Mouse (Mus musculus) CH12.LX (cell line): Measurements from ENCODE around the gene Slc25a34. TPM values are rescaled to one million over a fixed set of nuclear protein-coding genes. Genes with fewer than 3 reads are reported as not detected.

Experiments
- DNase-seq: peaks from one replicate; pipeline ENCODE4 v3.0.0-alpha.2; 2013; ENCODE audit errors: extremely low read depth
- H3K27ac ChIP-seq: 2 replicates; pipeline ENCODE4 v1.5.1; 2012; ENCODE audit warnings: low read depth, mild to moderate bottlenecking, control low read depth, moderate library complexity; ENCODE audit not compliant: insufficient read depth
- H3K27me3 ChIP-seq: replicated peaks from 2 replicates; pipeline ENCODE3; 2012; ENCODE audit warnings: inconsistent platforms
- H3K36me3 ChIP-seq, 2 experiments: replicated peaks in 1 of 2; 2 replicates each; pipeline versions ENCODE3 to v1.6.1; 2012; ENCODE audit warnings: inconsistent platforms in 1 of 2, low read length in 1 of 2, mild to moderate bottlenecking in 1 of 2, mixed read lengths in 1 of 2, moderate library complexity in 1 of 2; ENCODE audit not compliant: control insufficient read depth in 1 of 2, insufficient read depth in 1 of 2
- H3K4me1 ChIP-seq, 2 experiments: 2 replicates each; pipeline ENCODE4 v1.6.1; 2012; ENCODE audit warnings: inconsistent platforms in 1 of 2, moderate library complexity in 1 of 2; ENCODE audit not compliant: insufficient read depth in 2 of 2, control insufficient read depth in 1 of 2
- H3K4me2 ChIP-seq: 2 replicates; pipeline ENCODE4 v1.6.1; 2012; ENCODE audit warnings: low read depth, mild to moderate bottlenecking, control low read depth; ENCODE audit not compliant: poor library complexity, insufficient read depth, severe bottlenecking
- H3K4me3 ChIP-seq, 3 experiments: fragments of 150-350 bp in 1 of 3; sonication (generic) in 1 of 3; replicated peaks in 1 of 3; 2 replicates each; pipeline versions ENCODE3 to v1.5.1; 2011 to 2012; ENCODE audit warnings: low read depth in 2 of 3, low read length in 2 of 3, mild to moderate bottlenecking in 2 of 3, moderate library complexity in 2 of 3, control low read depth in 1 of 3, improper control_type of control experiment in 1 of 3, inconsistent platforms in 1 of 3, mixed read lengths in 1 of 3; ENCODE audit not compliant: poor library complexity in 1 of 3
- H3K79me2 ChIP-seq: replicated peaks from 2 replicates; pipeline ENCODE4 v1.6.1; 2012; ENCODE audit warnings: mild to moderate bottlenecking, moderate library complexity; ENCODE audit not compliant: control insufficient read depth, poor library complexity, insufficient read depth, severe bottlenecking; ENCODE audit errors: extremely low read depth
- H3K9ac ChIP-seq: 2 replicates; pipeline ENCODE4 v1.6.1; 2012; ENCODE audit warnings: low read depth, mild to moderate bottlenecking, control low read depth, moderate library complexity; ENCODE audit not compliant: insufficient read depth
- H3K9me3 ChIP-seq: replicated peaks from 2 replicates; pipeline ENCODE3; 2012; ENCODE audit warnings: low read length, inconsistent platforms, mixed read lengths
- CHD1 ChIP-seq: IDR thresholded peaks from 2 replicates; pipeline ENCODE4 v1.6.1; 2012; ENCODE audit warnings: low read depth, low read length, improper control_type of control experiment, inconsistent platforms
- CTCF ChIP-seq, 2 experiments: IDR thresholded peaks in 1 of 2; conservative IDR thresholded peaks in 1 of 2; 2 replicates each; pipeline ENCODE4 v1.5.1; 2011 to 2012; ENCODE audit warnings: low read depth in 2 of 2, low read length in 2 of 2, improper control_type of control experiment in 1 of 2, inconsistent platforms in 1 of 2, mild to moderate bottlenecking in 1 of 2, moderate library complexity in 1 of 2
- E2F4 ChIP-seq: IDR thresholded peaks from 2 replicates; pipeline ENCODE4 v1.6.1; 2011; ENCODE audit warnings: low read depth, low read length, improper control_type of control experiment; ENCODE audit not compliant: insufficient replicate concordance
- GABPA ChIP-seq: IDR thresholded peaks from 2 replicates; pipeline ENCODE4 v1.6.1; 2012; ENCODE audit warnings: low read depth, low read length, improper control_type of control experiment, inconsistent platforms; ENCODE audit not compliant: insufficient replicate concordance
- MAFK ChIP-seq: IDR thresholded peaks from 2 replicates; pipeline ENCODE4 v1.6.1; 2011; ENCODE audit warnings: low read length, improper control_type of control experiment; ENCODE audit not compliant: insufficient replicate concordance
- MAZ ChIP-seq: IDR thresholded peaks from 2 replicates; pipeline ENCODE4 v1.6.1; 2012; ENCODE audit warnings: low read depth, mild to moderate bottlenecking, inconsistent platforms, low read length, improper control_type of control experiment, moderate library complexity
- MXI1 ChIP-seq: IDR thresholded peaks from 2 replicates; pipeline ENCODE4 v1.6.1; 2011; ENCODE audit warnings: mild to moderate bottlenecking, low read depth, low read length, improper control_type of control experiment
- NRF1 ChIP-seq: IDR thresholded peaks from 2 replicates; pipeline ENCODE4 v1.6.1; 2014; ENCODE audit warnings: low read depth, mild to moderate bottlenecking, inconsistent platforms, low read length, improper control_type of control experiment, moderate library complexity
- PAX5 ChIP-seq: IDR thresholded peaks from 2 replicates; pipeline ENCODE4 v1.6.1; 2012; ENCODE audit warnings: low read length, inconsistent platforms, mixed read lengths
- POLR2AphosphoS2 ChIP-seq: IDR thresholded peaks from 2 replicates; pipeline ENCODE4 v1.6.1; 2011; ENCODE audit warnings: low read depth, low read length, improper control_type of control experiment
- RAD21 ChIP-seq: IDR thresholded peaks from 2 replicates; pipeline ENCODE4 v1.6.1; 2011; ENCODE audit warnings: low read depth, mild to moderate bottlenecking, low read length, improper control_type of control experiment, moderate library complexity
- RCOR1 ChIP-seq: conservative IDR thresholded peaks from 2 replicates; pipeline ENCODE4 v1.6.1; 2012; ENCODE audit warnings: low read depth, mild to moderate bottlenecking, inconsistent platforms, low read length, improper control_type of control experiment
- SMC3 ChIP-seq: IDR thresholded peaks from 2 replicates; pipeline ENCODE4 v1.6.1; 2011; ENCODE audit warnings: low read depth, low read length, improper control_type of control experiment
- USF1 ChIP-seq: IDR thresholded peaks from 2 replicates; pipeline ENCODE4 v1.6.1; 2014; ENCODE audit warnings: low read depth, mild to moderate bottlenecking, inconsistent platforms, low read length, improper control_type of control experiment
- dilution Hi-C: fragments of 300-500 bp; cut with MboI; formaldehyde crosslinking; loops from 2 replicates; pipeline ENCODE4 v1.14.3; 2020; ENCODE audit warnings: low sequenced_read_pairs; ENCODE audit not compliant: extremely low pct_unique_long_range_greater_than_20kb, extremely low pct_ligation_motif_present
- in situ Hi-C: fragments of 300-500 bp; cut with MboI; formaldehyde crosslinking; loops from 3 replicates; pipeline ENCODE4 v1.14.3; 2019; ENCODE audit warnings: low sequenced_read_pairs, low pct_ligation_motif_present, low pct_unique_long_range_greater_than_20kb, mixed read lengths
- polyA plus RNA-seq: library from polyadenylated mRNA; unstranded; fragments of >175 nt; gene quantifications from 2 replicates; pipeline ENCODE4 v1.2.1, GENCODE M21; 2012; ENCODE audit warnings: low read depth; ENCODE audit not compliant: insufficient read length
- total RNA-seq, 2 experiments: library from RNA; depleted of rRNA; stranded (reverse); fragments of 300-350 nt in 1 of 2; fragments of >200 nt in 1 of 2; gene quantifications; 2 replicates each; pipeline ENCODE4 v1.2.3; 2012 to 2014

Slc25a34 gene
- total and polyA plus RNA-seq, 3 experiments = 0.23 to 1.7 (median 0.64) TPM

- H3K9ac ChIP-seq = no peak overlapping the region
- in situ Hi-C loops = no loop called here
- H3K79me2 ChIP-seq = no peaks in the 10 kb centered on the region
- H3K4me2 ChIP-seq = no peak overlapping the region
- peaks cover 7 to 14% of the 10 kb centered on the region in 2 experiments for H3K4me1 ChIP-seq
- dilution Hi-C loops = no loop called here
- H3K27ac ChIP-seq = no peak overlapping the region
- no peaks in the 10 kb centered on the region for H3K36me3 ChIP-seq
- DNase-seq = no peak
- no peak for TF ChIP-seq POLR2AphosphoS2
- no peak for TF ChIP-seq USF1
- no peak for TF ChIP-seq MAFK
- no peak for TF ChIP-seq CHD1
- TF ChIP-seq E2F4 = no peak
- no peak for TF ChIP-seq MXI1
- no peak for TF ChIP-seq CTCF (conservative IDR thresholded peaks at IDR 0.05 in 1 of 2, IDR thresholded peaks at IDR 0.05 in 1 of 2; ENCODE audit: low read depth in 2 of 2, low read length in 2 of 2)
- no peak for TF ChIP-seq SMC3
- no peak for TF ChIP-seq PAX5
- TF ChIP-seq GABPA = no peak
- H3K4me3 ChIP-seq = no peak overlapping the region
- no peaks in the 10 kb centered on the region for H3K27me3 ChIP-seq
- peaks cover 4% of the 10 kb centered on the region for H3K9me3 ChIP-seq
Measured at GRCm38 (mm10) chr4:141596700-141597328, 26.8 kb downstream of the Slc25a34 start.

GRCm38 (mm10) chr4:141595605-141596268, 27.9 kb downstream of the Slc25a34 start:
- dilution Hi-C loops = no loop called here
- no peak overlapping the region for H3K4me3 ChIP-seq
- H3K4me2 ChIP-seq = no peak overlapping the region
- no peak overlapping the region for H3K27ac ChIP-seq
- no peak overlapping the region for H3K9ac ChIP-seq
- no peaks in the 10 kb centered on the region for H3K79me2 ChIP-seq
- peak; percentile 29 for TF ChIP-seq RAD21
- TF ChIP-seq SMC3 = peak; percentile 48
- TF ChIP-seq RCOR1 = no peak
- no peak for TF ChIP-seq NRF1
- no peak for TF ChIP-seq MAZ
- peak in 1 of 2 experiments; percentile 51; a peak in 2 of 4 replicates for TF ChIP-seq CTCF (conservative IDR thresholded peaks at IDR 0.05 in 1 of 2, IDR thresholded peaks at IDR 0.05 in 1 of 2; ENCODE audit: low read depth in 2 of 2, low read length in 2 of 2)
- TF ChIP-seq, all 38 proteins: peak for 3
- Histone ChIP-seq H3K27me3 (no peaks in the 10 kb centered on the region), H3K36me3 (no peaks in the 10 kb centered on the region), H3K9me3 (peaks cover 4% of the 10 kb centered on the region), H3K4me1 (peaks cover 4% of the 10 kb centered on the region in 2 experiments; a peak in 3 of 4 replicates)
- DNase-seq = no peak
- in situ Hi-C loops = no loop called here
